Mouse (Mus musculus): Measurements from ENCODE around the gene Sult6b2. TPM values are rescaled to one million over a fixed set of nuclear protein-coding genes. Genes with fewer than 3 reads are reported as not detected.

Gene Sult6b2
- total and polyA plus RNA-seq, 2 experiments = not detected

DNA sequence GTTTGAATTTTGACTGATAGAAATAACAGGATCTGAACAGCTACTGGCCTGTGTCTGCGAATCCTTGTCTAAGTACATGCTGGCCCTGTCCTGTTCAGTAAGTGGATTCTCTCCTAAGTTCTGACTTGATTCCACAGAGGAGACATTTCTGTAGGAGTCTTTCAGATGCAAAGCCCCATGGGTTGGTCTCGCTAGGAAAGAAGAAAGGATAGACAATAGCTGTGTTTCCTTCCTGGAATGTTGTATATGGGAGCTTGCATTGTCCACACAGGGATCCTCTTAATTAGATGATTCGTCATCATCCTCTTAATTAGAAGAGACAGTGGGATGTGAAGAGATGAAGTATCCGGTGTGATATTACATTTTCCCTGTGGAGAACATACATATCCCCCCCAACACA is 42.6 kb upstream of the Sult6b2 start:
- Histone ChIP-seq H3K36me3 (ENCODE audit: control insufficient read depth, insufficient read depth, low read length) (no peaks in the 10 kb centered on the region), H3K27ac (replicated peaks; ENCODE audit: insufficient read depth, low read depth, low read length) (no peak overlapping the region), H3K79me2 (ENCODE audit: control insufficient read depth, insufficient read depth, low read length) (no peaks in the 10 kb centered on the region), H3K4me1 (ENCODE audit: control insufficient read depth, insufficient read depth, low read length) (no peaks in the 10 kb centered on the region), H3K4me3 (ENCODE audit: insufficient read depth, low read depth, low read length) (no peak overlapping the region), H3K27me3 (ENCODE audit: control insufficient read depth, insufficient read depth, low read length) (no peaks in the 10 kb centered on the region), H3K9ac (ENCODE audit: low read depth, low read length) (no peak overlapping the region)
- 95% methylated on average over 4 of the region's 4 CpGs for WGBS
- no peak for DNase-seq (ENCODE audit: extremely low read depth, low read depth, low spot score)
- TF ChIP-seq POLR2A (IDR thresholded peaks at IDR 0.05; ENCODE audit: extremely low read depth, insufficient read depth, low read length) = no peak
- TF ChIP-seq CTCF (IDR thresholded peaks at IDR 0.05; ENCODE audit: low read depth, low read length) = no peak

DNA sequence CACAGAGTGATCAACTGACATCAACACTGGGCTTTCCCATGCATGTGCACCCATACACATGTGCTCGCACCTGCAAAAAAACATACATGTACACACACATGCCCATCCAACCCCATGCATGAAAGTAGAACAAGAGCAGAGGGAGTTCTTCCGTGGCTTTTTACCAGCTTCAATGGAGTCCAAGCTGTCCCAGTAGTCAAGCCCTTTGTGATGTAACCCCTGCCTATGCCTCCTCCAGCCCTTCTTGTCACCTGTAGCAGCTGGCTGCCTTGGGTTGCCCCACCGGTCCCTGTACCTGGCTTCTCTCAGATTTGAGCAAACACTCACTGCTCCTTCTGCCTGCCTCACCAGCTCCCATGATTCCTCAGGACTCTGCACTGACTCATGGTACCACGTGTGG is 40.8 kb upstream of the Sult6b2 start:
- TF ChIP-seq POLR2A (IDR thresholded peaks at IDR 0.05; ENCODE audit: extremely low read depth, insufficient read depth, low read length) (no peak), CTCF (IDR thresholded peaks at IDR 0.05; ENCODE audit: low read depth, low read length) (no peak)
- 78% methylated on average over 4 of the region's 4 CpGs for WGBS
- Histone ChIP-seq H3K4me3 (ENCODE audit: insufficient read depth, low read depth, low read length) (no peak overlapping the region), H3K36me3 (ENCODE audit: control insufficient read depth, insufficient read depth, low read length) (no peaks in the 10 kb centered on the region), H3K4me1 (ENCODE audit: control insufficient read depth, insufficient read depth, low read length) (no peaks in the 10 kb centered on the region), H3K79me2 (ENCODE audit: control insufficient read depth, insufficient read depth, low read length) (no peaks in the 10 kb centered on the region), H3K27ac (replicated peaks; ENCODE audit: insufficient read depth, low read depth, low read length) (no peak overlapping the region), H3K27me3 (ENCODE audit: control insufficient read depth, insufficient read depth, low read length) (no peaks in the 10 kb centered on the region), H3K9ac (ENCODE audit: low read depth, low read length) (no peak overlapping the region)
- DNase-seq (ENCODE audit: extremely low read depth, low read depth, low spot score) = no peak

DNA sequence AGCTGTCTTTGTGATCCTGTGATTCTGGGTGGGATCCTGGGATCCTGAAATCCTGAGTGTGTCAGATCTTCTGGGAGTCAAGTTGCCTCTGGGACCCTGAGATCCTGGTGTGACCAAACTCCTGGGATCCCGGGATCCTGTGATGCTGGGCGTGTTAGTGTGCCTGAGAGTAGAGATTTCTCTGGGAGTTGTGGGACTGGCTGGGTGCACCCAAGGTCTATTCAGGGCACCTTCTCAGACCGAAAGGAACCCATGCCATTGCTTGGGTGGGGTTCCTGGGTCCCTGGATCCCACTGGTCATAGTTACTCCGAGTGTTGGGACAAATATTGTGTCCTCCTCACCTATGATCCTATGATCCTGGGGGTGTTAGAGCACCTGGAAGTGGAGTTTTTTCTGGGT is 39.8 kb upstream of the Sult6b2 start:
- Histone ChIP-seq H3K4me1 (ENCODE audit: control insufficient read depth, insufficient read depth, low read length) (no peaks in the 10 kb centered on the region), H3K36me3 (ENCODE audit: control insufficient read depth, insufficient read depth, low read length) (no peaks in the 10 kb centered on the region), H3K27ac (replicated peaks; ENCODE audit: insufficient read depth, low read depth, low read length) (no peak overlapping the region), H3K4me3 (ENCODE audit: insufficient read depth, low read depth, low read length) (no peak overlapping the region), H3K27me3 (ENCODE audit: control insufficient read depth, insufficient read depth, low read length) (no peaks in the 10 kb centered on the region), H3K9ac (ENCODE audit: low read depth, low read length) (no peak overlapping the region), H3K79me2 (ENCODE audit: control insufficient read depth, insufficient read depth, low read length) (no peaks in the 10 kb centered on the region)
- WGBS = 81% methylated on average over 4 of the region's 4 CpGs
- no peak for DNase-seq (ENCODE audit: extremely low read depth, low read depth, low spot score)
- TF ChIP-seq POLR2A (IDR thresholded peaks at IDR 0.05; ENCODE audit: extremely low read depth, insufficient read depth, low read length) = no peak
- no peak for TF ChIP-seq CTCF (IDR thresholded peaks at IDR 0.05; ENCODE audit: low read depth, low read length)

DNA sequence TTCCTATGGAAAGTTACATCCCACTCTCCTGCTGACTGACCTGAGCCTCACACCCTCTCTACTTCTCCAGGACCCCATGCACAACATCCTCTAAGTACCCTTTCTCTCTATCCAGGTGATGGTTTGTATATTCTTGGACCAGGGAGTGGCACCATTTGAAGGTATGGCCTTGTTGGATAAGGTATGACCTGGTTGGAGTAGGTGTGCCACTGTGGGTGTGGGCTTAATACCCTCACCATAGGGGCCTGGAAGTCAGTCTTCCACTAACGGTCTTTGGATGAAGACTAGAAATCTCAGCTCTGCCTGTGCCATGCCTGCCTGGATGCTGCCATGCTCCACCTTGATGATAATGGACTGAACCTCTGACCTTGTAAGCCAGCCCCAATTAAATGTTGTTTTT is 34.2 kb upstream of the Sult6b2 start:
- Histone ChIP-seq H3K9ac (ENCODE audit: low read depth, low read length) (no peak overlapping the region), H3K27ac (replicated peaks; ENCODE audit: insufficient read depth, low read depth, low read length) (no peak overlapping the region), H3K79me2 (ENCODE audit: control insufficient read depth, insufficient read depth, low read length) (no peaks in the 10 kb centered on the region), H3K36me3 (ENCODE audit: control insufficient read depth, insufficient read depth, low read length) (no peaks in the 10 kb centered on the region), H3K4me1 (ENCODE audit: control insufficient read depth, insufficient read depth, low read length) (no peaks in the 10 kb centered on the region), H3K27me3 (ENCODE audit: control insufficient read depth, insufficient read depth, low read length) (no peaks in the 10 kb centered on the region), H3K4me3 (ENCODE audit: insufficient read depth, low read depth, low read length) (no peak overlapping the region)
- TF ChIP-seq POLR2A (IDR thresholded peaks at IDR 0.05; ENCODE audit: extremely low read depth, insufficient read depth, low read length) (no peak), CTCF (IDR thresholded peaks at IDR 0.05; ENCODE audit: low read depth, low read length) (no peak)
- no peak for DNase-seq (ENCODE audit: extremely low read depth, low read depth, low spot score)
- WGBS = 92% methylated on average over 1 of the region's 1 CpGs

DNA sequence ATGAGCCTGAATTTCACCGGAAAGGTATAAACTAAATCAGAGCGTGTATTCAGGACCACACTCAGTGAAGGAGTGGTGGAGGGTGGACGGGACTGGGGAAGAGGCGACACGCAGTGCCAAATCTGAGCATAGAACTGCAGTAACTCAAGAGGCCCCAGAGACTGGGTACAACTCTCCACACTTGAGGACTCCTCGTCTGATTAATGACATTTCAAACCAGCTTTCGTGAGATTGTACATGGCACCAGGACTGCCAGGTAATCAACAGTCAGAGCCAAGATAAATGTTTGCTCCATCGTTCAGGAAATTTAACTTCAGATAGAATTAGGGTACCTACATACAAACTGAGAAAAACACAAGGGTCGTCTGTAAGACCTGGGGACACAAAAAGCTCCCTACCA is 33.0 kb upstream of the Sult6b2 start:
- no peaks in the 10 kb centered on the region for H3K27me3 ChIP-seq (ENCODE audit: control insufficient read depth, insufficient read depth, low read length)
- H3K4me3 ChIP-seq (ENCODE audit: insufficient read depth, low read depth, low read length) = no peak overlapping the region
- H3K27ac ChIP-seq (replicated peaks; ENCODE audit: insufficient read depth, low read depth, low read length) = no peak overlapping the region
- no peaks in the 10 kb centered on the region for H3K79me2 ChIP-seq (ENCODE audit: control insufficient read depth, insufficient read depth, low read length)
- no peak for DNase-seq (ENCODE audit: extremely low read depth, low read depth, low spot score)
- TF ChIP-seq CTCF (IDR thresholded peaks at IDR 0.05; ENCODE audit: low read depth, low read length) = no peak
- no peak for TF ChIP-seq POLR2A (IDR thresholded peaks at IDR 0.05; ENCODE audit: extremely low read depth, insufficient read depth, low read length)
- no peaks in the 10 kb centered on the region for H3K36me3 ChIP-seq (ENCODE audit: control insufficient read depth, insufficient read depth, low read length)
- H3K4me1 ChIP-seq (ENCODE audit: control insufficient read depth, insufficient read depth, low read length) = no peaks in the 10 kb centered on the region
- no peak overlapping the region for H3K9ac ChIP-seq (ENCODE audit: low read depth, low read length)
- WGBS = 71% methylated on average over 9 of the region's 9 CpGs

DNA sequence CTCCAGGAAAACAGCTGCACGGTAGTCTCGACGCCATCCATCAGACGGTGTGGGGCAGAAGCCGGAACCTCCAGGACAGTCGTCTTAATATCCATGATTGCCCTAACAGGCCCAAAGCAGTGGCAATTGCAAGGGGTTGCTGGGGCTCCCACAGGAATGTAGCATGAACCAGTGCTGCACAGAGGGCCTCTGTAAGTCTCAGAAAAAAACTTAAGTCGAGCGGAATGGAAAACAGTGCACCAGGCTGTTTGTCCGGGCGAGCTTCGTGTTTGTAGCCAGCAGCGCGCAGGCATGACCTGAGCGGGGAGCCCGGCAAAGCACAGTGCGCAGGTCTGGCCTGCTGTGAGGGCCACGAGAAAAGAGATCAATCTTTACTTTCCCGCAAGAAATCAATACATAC is 31.4 kb upstream of the Sult6b2 start:
- H3K27me3 ChIP-seq (ENCODE audit: control insufficient read depth, insufficient read depth, low read length) = no peaks in the 10 kb centered on the region
- WGBS = 85% methylated on average over 18 of the region's 18 CpGs
- H3K4me1 ChIP-seq (ENCODE audit: control insufficient read depth, insufficient read depth, low read length) = no peaks in the 10 kb centered on the region
- H3K79me2 ChIP-seq (ENCODE audit: control insufficient read depth, insufficient read depth, low read length) = no peaks in the 10 kb centered on the region
- no peak overlapping the region for H3K9ac ChIP-seq (ENCODE audit: low read depth, low read length)
- no peak overlapping the region for H3K4me3 ChIP-seq (ENCODE audit: insufficient read depth, low read depth, low read length)
- no peak for DNase-seq (ENCODE audit: extremely low read depth, low read depth, low spot score)
- no peak overlapping the region for H3K27ac ChIP-seq (replicated peaks; ENCODE audit: insufficient read depth, low read depth, low read length)
- no peak for TF ChIP-seq POLR2A (IDR thresholded peaks at IDR 0.05; ENCODE audit: extremely low read depth, insufficient read depth, low read length)
- TF ChIP-seq CTCF (IDR thresholded peaks at IDR 0.05; ENCODE audit: low read depth, low read length) = no peak
- H3K36me3 ChIP-seq (ENCODE audit: control insufficient read depth, insufficient read depth, low read length) = no peaks in the 10 kb centered on the region

All from liver, adult 2 months (tissue).